Mouse (Mus musculus) adrenal gland (tissue): Measurements from ENCODE around the gene Dthd1.

Experiments used
- intact Hi-C: fragments of 180-260 bp; cut with DNase I; formaldehyde crosslinking; loops from one replicate; pipeline ENCODE4 v1.15.1; 2025
- long read RNA-seq, 2 experiments: library from polyadenylated mRNA; unstranded; transcript quantifications; one replicate each; pipeline ENCODE4 v2.0.0; 2020; ENCODE audit warnings: borderline replicate concordance in 1 of 2; ENCODE audit not compliant: insufficient replicate concordance in 1 of 2

The Dthd1 gene
- long read RNA-seq, experiment 1: 0 reads
- long read RNA-seq, experiment 2: 0 reads

GRCm38 (mm10) chr5:62813402-62814071 is at the start of gene Dthd1:
Gene Dthd1, plus strand, starts transcription at chr5:62813823.
- intact Hi-C loops: no loop called here

GRCm38 (mm10) chr5:62764161-62764560 is 49.5 kb upstream of the Dthd1 start:
- intact Hi-C loops: no loop called here

GRCm38 (mm10) chr5:62765459-62765783 is 48.2 kb upstream of the Dthd1 start:
- intact Hi-C loops: no loop called here

- intact Hi-C loops: no loop called here
Measured at GRCm38 (mm10) chr5:62765784-62766701, 47.6 kb upstream of the Dthd1 start, which contains the start of gene Arap2. Gene Arap2, minus strand, starts transcription at chr5:62766159.

- intact Hi-C loops: no loop called here
Measured at GRCm38 (mm10) chr5:62771775-62772599, 41.6 kb upstream of the Dthd1 start.

DNA sequence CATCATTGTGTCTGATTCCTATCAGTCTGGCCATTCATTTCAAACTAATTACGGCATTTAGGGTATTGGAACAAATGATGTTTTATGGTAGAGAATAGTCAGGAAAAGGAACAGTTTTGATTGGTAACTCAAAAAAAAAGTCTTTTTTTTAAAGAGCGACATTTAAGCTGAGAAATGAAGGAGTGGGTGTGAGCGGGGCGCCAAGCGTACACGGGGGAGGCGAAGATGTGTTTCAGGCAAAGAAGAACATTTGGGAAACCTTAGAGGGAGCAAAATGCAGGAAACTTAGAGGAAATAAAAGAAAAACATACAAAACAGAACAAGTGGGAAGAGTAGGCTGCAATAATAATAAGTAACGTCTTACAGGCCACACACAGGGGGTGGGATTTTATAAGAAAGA is 35.8 kb upstream of the Dthd1 start:
- intact Hi-C loops: no loop called here

DNA sequence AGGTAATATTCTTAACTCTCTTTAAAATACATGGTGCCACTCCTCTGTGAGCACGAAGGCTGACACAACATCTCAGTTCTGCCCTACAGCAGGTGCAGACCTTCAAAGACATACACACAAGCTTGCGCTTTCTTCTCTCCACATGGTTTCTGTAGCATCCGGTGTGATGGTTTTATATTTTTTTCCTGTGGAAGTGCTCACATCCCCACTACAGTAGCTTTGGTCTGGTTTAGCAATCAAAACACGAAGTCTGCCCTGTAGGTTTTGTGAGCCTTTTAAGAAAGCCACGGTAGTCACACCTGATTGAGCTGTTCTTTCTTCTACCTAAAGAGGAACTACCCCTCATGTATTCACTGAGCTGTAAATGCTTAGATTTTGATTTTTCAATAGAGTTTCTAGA is 34.9 kb upstream of the Dthd1 start:
- intact Hi-C loops: no loop called here

- intact Hi-C loops: no loop called here
Measured at GRCm38 (mm10) chr5:62786809-62787208, 26.8 kb upstream of the Dthd1 start.

GRCm38 (mm10) chr5:62790921-62791564 is 22.6 kb upstream of the Dthd1 start:
- intact Hi-C loops: no loop called here

DNA sequence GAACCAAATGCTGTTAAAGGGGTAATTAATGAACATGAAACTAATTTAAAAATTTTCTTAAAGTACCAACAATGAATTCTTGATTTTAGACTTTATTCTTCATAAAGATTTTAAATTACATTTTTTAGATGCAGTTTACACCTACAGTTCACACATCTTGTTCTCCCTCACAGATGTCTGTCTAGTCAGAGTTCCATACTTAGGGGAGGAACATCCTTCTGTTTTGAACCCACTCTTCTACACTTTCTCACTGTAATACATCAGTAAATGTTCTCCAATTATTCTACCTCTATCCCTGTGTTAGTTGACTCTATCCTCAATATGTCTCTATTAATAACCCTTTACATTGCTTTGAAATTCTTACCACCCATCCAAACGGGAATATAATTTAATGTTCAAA is 20.8 kb upstream of the Dthd1 start:
- intact Hi-C loops: no loop called here

DNA sequence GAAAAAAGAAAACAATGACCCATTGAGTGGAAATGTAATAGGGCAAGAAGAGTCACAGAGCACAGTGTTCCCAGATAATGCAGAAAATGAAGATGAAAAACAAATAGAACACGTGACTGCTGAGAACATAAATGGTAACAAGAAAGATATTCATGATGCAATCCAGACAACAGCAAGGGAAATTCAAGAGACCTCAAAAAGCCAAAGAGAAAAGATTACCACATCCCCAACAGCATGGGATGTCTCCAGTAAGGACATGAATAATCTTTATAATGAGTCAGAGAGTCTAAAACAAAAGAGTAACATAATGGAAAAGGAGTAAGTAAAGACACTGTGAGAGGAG is 420 bp downstream of the Dthd1 start:
- intact Hi-C loops: no loop called here

DNA sequence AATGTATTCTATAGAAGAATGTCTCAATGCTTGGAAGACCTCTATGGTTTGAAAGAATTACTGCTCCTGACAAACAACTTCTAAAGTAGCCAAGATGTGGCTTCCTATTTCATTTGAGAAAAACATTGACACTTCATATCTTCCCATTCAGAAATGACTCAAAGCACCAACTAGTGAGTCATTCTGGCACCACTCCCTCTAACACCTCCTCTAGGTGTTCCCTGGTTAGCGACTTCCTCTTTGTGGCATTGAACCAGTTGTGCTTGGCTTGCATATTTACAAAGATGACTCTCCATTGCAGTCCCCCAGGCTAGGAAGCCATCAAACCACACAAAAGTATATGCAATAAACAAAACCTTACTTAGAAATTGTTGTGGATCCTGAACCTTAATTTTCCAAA is 2.1 kb downstream of the Dthd1 start:
- intact Hi-C loops: no loop called here

DNA sequence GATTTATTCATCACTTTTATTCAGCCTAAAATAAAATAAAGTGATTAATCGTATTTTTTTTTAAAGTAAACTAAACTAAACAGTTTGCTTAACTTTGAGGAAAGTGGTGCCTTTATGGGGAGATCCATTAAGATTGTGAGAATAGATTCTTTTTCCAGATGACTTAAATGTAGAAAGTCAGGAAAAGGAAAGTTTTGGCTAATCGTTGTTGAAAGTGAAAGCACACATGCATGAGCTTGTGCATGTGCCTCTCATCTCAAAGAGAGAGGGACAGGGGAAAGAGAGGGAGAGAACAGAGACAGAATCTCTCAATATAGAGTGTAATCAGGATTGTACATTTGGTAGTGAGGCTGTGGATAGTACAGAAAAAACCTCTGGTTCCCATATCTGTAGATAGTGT is 5.9 kb downstream of the Dthd1 start:
- intact Hi-C loops: no loop called here

DNA sequence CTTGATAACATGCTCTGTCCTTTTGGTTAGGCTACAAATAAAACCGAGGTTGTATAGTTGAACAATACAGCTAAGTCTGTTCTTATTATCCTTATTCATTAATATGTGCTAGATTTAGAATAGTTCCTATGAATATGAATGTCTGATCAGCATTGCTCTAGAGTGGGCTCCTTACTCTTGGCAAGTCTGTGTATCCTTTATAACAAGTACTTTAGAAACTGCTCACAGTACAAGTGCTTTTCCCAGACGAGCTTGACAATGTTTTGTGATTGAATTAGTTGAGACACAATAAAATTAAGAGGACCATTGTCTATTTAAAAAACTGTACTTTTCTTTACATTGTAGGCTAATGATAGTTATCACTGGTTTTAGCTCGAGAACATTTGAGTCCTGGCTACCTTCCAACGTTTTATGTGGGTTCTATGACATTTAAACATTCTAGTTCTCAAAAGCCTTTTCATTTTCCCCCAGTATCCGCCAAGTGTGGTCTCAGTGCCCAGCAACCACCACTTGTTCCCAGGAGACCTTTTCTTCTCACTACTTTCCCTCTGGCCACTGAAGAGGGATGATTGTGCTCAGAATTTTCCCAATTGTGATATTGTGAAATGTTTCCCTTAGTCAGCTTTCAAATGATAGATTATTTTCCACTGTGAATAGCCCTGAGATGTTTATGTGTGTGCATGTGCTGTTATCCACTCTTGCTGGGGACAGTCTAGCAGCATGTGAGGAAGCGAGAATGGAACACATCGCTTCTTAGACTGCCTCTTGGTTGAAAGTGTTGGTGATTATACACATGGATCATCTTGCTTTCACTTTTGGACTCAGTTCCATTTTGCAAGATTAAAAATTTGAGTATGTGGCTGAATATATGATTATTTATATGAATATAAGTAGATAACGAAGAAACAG is 7.0 kb downstream of the Dthd1 start:
- intact Hi-C loops: no loop called here

- intact Hi-C loops: no loop called here
Measured at GRCm38 (mm10) chr5:62842955-62843730, 29.5 kb downstream of the Dthd1 start.

DNA sequence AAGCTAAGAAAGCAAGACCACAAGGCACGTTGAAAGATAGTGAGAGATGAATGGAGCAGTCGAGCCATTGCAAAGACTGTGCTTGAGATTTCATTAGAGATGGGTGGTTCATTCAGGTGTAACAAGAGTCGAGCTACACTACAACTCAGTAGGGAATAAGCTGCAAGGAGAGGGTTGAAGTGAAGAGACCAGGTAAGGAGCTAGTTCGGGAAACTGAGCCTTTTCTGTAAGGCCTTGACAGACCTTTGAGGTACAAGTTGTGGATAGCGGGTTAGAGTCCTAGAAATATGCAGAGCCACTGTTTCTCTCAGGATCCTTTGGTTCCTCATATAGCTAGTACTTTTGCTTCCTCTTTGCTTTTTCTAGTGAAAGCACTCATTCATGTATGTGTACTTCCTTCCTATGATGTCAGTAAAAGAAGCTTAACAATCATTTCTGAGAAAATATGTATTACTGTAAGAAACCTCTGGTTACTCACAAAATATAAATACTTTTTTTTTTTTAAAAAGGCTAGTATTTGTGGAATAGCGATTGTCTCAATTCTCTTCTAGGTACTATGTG is 33.0 kb downstream of the Dthd1 start:
- intact Hi-C loops: no loop called here

GRCm38 (mm10) chr5:62851337-62851736 is 37.7 kb downstream of the Dthd1 start:
- intact Hi-C loops: no loop called here

DNA sequence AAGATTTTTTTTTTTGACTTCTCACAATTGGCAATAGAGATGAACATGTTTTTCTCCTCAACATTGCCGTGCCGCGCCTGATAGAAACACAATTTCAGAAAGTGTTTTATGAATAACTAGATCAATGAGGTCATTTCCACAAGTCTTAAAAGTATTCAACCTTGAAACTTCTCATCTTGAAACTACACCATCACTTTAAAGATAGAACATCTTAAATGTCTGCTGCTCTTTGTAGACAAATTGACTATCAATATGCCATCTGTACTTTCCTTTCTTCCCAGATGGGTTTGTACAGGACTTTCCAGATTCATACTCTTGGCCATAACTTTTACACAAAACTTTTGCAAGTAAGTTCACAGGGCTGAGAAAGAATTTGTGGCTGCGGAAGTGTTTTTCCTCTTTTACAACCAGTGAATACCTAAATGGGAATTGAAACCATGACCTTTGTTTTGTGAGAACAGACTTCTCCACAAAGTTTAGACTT is 40.8 kb downstream of the Dthd1 start:
- intact Hi-C loops: no loop called here

GRCm38 (mm10) chr5:62857502-62857901 is 43.9 kb downstream of the Dthd1 start:
- intact Hi-C loops: no loop called here
